Mouse (Mus musculus) megakaryocyte, adult 5-6 weeks (primary cell): ENCODE results near the gene Avpi1. TPM values are rescaled to one million over a fixed set of nuclear protein-coding genes. Genes with fewer than 3 reads are reported as not detected.
A peak's percentile ranks its signal among the peaks of the same experiment; 100 is the strongest.

Experiments
- ATAC-seq: 2 replicates; pipeline ENCODE4 v1.8.0; 2016; ENCODE audit warnings: mild to moderate bottlenecking, inconsistent platforms; ENCODE audit not compliant: poor library complexity, severe bottlenecking
- total RNA-seq, 2 experiments: library from RNA; stranded (forward) in 1 of 2; stranded (reverse) in 1 of 2; fragments of 153-499, 151-499 nt in 1 of 2; fragments of 221-1000, 200-1000 nt in 1 of 2; gene quantifications; 2 replicates each; pipeline versions ENCODE4 v1.2.3 to v1.2.4; 2015 to 2017

Avpi1 gene
- total RNA-seq (2015) = 1.1 and 1.7 TPM in 2 replicates
- total RNA-seq (2017) = 2.9 and 6.2 TPM in 2 replicates

- peak; percentile 82 for ATAC-seq
Observed at GRCm38 (mm10) chr19:42128787-42129508, at the start of gene Avpi1. Gene Avpi1, minus strand, starts transcription at chr19:42129059.

DNA sequence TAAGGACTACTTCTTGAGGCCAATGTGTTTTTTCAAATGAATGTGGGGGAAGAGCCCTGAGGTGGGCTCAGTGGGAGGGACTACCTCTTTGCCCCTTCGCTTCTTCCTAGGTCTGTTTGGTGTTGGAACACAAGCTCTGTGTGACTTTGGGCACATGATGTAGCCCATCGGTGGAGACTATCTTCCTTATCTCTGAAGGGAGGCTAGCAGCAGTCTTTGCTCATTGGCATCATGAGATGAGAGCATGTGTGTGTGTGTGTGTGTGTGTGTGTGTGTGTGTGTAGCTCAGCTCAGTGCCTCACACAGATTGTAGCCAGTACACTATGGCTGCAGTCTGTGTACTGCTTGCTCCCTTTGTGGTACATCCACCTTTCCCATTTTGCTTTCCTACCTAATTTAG, 48.6 kb upstream of the Avpi1 start:
- ATAC-seq = 0 out of 2 replicates have a peak, but pooled peaks have one; percentile 15

- peak; percentile 88 for ATAC-seq
Observed at GRCm38 (mm10) chr19:42176841-42177240, 48.0 kb upstream of the Avpi1 start.

GRCm38 (mm10) chr19:42170025-42170969, 41.4 kb upstream of the Avpi1 start:
- peak; percentile 94 for ATAC-seq

DNA sequence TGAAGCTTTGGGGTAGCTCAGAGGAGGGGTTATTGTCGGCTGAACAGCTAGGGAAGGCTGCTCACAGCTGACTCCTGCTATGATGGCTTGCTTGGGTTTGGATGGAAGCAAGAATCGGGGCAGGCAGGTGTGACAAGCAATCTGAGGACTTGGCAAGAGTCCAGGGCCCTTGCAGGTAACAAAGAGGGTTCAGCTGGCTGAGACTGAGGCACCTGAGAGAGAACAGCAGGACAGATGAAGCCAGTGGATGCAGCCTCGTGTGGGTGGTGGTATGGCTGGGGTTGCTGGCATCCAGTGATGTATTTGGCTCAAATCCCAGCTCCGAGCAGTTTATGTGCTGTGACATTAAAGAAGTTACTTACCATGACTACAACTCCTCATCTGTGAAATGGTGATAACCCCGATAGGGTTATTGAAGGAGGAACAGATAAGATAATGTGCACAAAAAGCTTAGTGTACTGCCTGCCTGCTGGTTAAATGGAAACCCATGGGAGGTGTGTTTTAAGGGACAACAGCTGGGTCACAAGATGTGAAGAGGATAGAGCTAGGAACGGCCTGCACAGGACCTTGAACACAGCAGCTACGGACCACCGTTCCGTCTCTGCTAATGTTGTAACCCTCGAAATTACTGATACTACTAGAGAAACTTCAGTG, 40.6 kb upstream of the Avpi1 start:
- ATAC-seq = no peak

DNA sequence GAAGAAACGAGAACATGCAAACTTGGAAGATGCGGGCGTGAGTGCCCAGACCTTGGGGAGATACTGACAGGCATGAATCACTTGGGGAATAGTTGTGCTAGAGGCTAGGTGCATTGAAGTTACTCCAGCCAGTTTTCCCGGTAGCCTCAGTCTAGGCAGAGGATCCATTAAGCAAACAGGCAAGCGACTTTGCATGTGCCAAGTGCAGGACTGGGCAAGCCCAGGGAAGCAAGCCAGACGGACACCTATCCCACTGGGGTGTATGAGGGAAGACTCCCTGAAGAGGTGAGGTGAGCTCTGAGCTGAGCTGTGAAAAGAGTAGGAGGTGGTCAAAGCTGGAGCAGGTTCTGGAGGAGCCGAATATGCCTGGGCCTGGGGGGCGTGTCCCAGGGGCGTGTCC, 38.6 kb upstream of the Avpi1 start:
- ATAC-seq = no peak

DNA sequence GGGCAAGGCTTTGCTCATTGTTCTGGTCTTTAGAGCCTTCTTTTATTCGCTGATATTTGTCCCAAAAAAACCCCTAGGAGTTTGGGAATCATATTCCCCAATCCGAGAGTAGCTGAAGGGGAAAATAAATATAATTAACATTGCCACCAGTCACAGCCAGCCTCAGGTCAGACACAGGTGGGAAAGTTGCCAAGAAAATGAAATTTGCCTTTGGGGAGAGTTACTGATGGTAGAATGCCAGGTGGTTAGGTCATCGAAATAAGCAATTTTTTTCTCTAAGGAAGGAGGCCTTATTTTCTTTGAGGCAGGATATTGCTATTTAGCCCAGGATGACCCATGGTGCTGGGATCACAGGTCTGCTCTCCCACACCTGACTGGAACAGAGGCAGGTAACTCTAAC, 37.9 kb upstream of the Avpi1 start:
- no peak for ATAC-seq

- ATAC-seq = peak; percentile 43
Observed at GRCm38 (mm10) chr19:42166130-42166529, 37.3 kb upstream of the Avpi1 start.

DNA sequence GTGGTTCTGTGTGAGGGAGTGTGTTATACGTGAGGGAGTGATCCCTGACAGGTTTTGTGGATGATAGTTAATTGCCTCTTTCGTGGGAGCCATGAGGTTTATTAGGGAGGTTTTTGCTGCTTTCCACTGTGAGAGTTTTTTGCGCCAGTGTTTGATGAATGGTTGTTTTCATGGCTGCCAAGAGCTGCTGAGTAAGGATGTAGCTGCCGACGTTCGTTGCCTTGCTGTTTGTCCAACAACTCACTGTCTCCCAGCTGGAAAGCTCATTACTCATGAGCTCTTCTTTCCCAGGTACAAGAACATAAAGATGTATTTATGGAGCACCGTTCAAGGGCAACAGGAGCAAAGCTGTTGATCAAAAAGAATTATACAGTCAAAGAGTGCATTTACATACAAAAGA, 35.3 kb upstream of the Avpi1 start:
- no peak for ATAC-seq

- no peak for ATAC-seq
Observed at GRCm38 (mm10) chr19:42163764-42164163, 34.9 kb upstream of the Avpi1 start, which contains the start of gene Zfyve27. Gene Zfyve27, plus strand, starts transcription at chr19:42163951.

- peak; percentile 36 for ATAC-seq
Observed at GRCm38 (mm10) chr19:42158246-42159017, 29.6 kb upstream of the Avpi1 start.

DNA sequence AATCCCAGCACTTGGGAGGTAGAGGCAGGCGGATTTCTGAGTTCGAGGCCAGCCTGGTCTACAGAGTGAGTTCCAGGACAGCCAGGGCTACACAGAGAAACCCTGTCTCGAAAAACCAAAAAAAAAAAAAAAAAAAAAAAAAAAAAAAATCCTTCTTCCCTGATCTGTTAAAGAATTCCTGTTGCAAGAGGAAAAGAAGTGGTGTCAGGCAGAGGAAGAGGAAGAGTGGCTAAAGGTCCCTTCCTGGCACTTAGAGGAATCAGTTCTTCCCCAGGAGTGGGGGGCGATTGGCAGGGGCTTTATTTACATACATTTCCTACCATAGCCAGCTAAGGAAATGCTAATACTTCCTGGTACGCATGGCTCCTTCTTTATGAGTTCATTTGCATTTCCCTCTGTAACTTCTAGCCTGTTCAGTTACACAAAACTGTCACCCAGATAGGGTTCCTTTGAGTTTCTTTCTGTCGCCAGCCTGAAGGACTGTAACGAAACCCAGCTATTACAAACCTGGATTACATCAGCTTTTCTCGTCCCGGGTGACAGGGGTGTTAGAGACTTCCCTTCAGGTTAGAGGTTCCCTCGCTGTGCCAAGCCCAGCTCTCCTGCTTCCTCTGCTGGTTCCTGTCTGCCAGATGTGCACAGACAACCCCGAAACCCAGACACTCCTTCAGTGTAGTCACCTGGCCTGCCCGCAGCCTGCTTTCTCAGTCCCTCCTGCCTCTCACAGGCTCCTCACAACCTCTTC, 28.8 kb upstream of the Avpi1 start:
- ATAC-seq = peak; percentile 96

- ATAC-seq = peak; percentile 51
Observed at GRCm38 (mm10) chr19:42151990-42152389, 23.1 kb upstream of the Avpi1 start.

GRCm38 (mm10) chr19:42148569-42148860, 19.7 kb upstream of the Avpi1 start:
- ATAC-seq = 0 out of 2 replicates have a peak, but pooled peaks have one; percentile 2

- peak; percentile 49 for ATAC-seq
Observed at GRCm38 (mm10) chr19:42147769-42148568, 19.1 kb upstream of the Avpi1 start.

- ATAC-seq = peak; percentile 22; the same call in 1 of the 2 replicates
Observed at GRCm38 (mm10) chr19:42147170-42147768, 18.4 kb upstream of the Avpi1 start, which contains the start of gene Marveld1. Gene Marveld1, plus strand, starts transcription at chr19:42147400.

DNA sequence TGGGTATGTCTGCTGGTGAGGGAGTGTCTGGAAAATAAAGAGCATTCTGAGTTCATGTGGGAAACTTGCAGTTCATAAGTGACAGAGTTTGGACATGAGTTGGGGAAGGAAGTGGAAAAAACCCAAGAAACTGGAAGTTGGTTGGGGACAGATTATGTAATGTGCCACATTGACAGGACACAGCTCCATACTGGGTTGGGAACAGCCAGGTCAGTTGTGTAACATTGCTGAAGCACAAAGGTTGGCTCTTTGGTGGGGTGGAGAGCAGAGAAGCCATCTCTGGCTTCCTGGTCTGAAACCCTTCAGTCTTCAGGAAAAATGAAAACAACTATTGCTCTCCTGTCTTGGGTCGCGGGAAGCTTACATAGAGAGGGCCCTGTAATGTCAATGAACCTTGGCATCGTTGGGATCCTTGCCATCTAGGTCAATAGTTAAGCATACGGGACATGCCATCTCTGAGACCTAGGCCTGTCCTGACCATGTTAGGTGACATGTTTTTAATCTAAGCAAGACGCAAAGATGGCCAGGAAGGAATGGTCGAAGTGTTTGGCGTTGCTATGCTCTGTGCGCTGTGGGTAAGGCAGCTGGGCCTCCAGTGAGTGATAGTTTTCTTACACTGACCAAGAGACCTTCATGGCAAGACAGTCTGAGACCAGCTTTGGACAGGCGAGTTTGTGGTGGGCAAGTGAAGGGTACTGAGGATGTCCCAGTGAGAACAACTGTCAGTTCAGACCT, 17.6 kb upstream of the Avpi1 start:
- no peak for ATAC-seq

DNA sequence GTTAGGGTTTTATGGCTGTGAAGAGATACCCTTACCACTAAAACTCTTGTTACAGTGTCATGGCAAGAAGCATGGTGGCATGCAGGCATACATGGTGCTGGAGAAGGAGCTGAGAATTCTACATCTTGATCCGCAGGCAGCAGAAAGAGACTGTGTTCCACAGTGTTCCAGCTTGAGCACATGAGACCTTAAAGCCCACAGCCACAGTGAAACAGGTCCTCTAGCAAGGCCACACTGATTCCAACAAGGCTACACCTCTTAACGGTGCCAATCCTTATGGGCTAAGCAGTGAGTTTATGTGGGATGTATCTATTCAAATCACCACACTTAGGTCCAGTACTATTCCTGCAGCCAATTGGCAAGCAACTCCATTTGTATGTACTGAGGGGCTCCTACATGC, 16.9 kb upstream of the Avpi1 start:
- no peak for ATAC-seq
